Mouse (Mus musculus) embryo, embryonic 9.5 days (tissue): ENCODE results near the gene Rgsl1.

Source experiments
- DNase-seq: peaks from one replicate; pipeline ENCODE4 v3.0.0-alpha.2; 2017; ENCODE audit errors: extremely low spot score

Rgsl1 gene

DNA sequence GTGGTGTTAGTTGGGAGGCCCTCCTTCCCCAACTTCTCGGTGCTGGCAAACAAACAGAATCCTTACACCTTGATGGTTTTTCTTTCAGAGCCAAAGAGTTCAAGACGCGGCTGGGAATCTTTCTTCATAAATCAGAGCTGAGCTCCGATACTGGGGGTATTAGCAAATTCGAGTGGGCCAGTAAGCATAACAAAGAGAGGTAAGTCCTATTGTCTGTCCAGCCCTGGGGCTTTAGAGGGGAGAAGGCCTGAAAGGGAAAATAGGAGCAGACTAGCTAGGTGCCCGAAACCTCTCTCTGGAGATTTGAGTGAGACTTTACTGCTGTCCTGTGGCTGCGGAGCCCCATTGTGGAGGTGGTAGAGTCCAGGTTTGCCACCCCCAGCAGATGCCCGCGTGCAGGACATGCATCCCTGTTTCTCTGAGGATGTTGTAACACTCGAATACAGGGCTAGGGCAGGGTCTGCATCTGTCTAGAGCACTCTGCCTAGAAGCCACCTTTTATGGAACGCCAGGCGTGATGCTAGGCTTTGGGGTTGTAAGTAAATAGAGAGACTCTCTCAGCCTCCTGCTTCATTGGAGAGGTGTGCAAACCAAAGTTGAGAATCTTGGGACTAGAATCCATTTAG is 103.1 kb downstream of the Rgsl1 start:
- DNase-seq = no peak

DNA sequence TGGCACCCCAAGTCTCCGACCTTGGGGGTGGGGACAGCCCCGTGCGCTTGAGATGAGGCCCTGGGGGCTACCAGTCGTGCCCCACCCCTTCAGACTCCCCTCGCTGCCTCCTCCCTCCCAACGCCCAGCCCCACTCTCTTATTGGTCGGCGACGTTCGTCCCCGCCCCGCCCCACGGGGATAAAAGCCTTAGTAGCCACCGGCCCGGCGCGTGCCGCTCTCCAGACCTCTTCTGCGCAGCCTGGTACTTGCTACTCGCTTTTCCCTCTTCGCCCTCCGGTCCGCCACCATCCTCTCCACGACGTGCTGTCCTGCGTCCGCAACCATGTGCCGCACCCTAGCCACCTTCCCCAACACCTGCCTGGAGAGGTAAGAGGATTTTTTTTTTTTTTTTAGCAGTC is 103.8 kb downstream of the Rgsl1 start, which contains the start of gene Rgs16:
Gene Rgs16 (plus strand): TSS at position 205 of the 400 bp plus-strand sequence.
- peak; percentile 79 for DNase-seq

DNA sequence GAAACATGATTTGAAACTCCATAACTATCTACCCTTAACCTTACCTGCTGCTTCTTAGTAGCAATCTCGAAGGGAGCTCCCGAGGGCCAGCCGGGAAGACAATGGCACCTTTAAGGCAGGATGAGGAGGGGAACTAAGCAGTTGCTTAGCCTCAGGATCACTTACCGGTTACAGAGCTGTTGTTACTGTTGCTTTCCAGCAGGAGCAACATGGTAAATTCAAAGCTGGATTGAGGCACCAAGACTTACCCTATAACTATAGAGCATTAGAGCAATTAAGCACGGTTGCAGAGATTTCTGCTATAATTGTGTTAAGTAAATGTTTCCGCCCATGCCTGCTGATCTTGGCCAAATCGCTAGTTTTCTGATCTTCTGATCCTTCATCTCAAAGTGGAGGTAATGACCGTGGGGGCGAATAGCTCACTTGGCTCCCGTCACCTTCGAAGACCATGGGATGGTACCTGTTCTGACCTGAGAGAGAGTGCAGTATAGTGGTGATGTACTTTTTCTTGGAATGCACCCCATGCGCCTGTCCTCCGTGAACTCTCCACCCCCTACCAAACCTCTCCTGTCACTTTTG is 104.4 kb downstream of the Rgsl1 start:
- DNase-seq = no peak

DNA sequence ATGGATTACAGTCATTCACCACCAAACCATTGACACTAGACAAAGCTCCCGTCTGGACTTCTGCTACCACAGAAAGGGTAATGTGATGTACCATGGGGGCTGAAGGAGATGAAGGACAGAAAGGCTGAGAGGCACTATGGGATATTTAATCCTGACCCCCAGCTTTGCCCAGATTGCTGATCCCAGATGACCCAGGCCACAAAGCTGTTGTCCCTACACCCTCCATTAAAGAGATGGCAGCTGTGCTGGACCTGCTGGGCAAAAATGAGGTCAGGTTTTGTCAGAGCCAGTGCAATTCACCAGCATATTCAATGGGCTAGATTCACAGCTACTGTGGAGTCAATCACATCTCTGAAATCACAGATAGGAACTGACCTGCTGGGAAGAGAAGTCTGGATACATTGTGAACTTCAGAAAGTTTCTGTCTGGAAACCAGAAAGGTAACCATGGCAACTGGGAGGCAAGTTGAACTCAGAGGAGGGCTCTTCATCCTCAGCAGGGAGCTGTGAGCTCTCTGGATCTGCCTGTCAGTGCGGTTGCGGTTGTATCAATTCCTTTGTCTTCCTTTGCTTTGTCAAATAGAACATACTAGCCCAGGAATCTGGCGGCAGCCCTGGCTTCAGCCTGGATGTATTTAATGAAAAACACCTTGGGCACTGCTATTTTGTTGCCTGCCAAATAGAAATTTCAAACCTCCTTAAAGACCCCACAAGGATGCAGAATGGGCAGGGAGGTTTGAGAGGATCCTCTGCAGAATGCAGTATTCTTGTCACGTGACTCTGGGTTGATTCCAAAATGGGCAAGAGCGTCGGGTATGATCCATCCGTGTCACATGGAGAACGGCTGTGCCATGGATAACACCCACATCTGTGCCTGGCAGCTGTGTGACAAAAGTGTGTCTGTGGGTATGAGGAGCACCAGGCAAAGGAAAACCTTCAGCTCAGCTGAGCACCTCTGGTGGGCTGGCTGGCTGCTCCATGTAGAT is 106.5 kb downstream of the Rgsl1 start:
- DNase-seq = no peak

- DNase-seq = no peak
These were observed 107.8 kb downstream of the Rgsl1 start for GRCm38 (mm10) chr1:153736096-153736495.

DNA sequence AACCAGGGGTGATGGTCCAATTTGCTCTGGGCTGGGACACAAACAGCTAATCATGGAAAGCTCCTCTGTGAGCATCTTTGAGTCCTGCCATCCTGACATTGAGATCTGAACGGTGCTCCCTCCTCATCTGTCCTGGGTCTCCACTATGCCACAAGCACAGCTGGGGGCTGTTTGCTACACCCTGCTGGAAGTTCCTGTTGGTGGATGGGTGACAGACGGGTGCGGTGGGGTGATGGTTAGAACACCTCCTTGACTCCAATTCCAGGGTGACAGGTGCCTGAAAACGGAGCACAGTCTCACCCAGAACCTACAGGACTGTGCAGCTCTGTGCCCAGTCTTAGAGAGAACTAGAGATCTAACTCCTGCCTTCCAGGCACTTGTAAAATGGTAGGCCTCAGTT is 109.1 kb downstream of the Rgsl1 start:
- DNase-seq = no peak

- no peak for DNase-seq
These were observed 110.8 kb downstream of the Rgsl1 start for GRCm38 (mm10) chr1:153733181-153733580.

GRCm38 (mm10) chr1:153730671-153731070 is 113.3 kb downstream of the Rgsl1 start:
- no peak for DNase-seq

DNA sequence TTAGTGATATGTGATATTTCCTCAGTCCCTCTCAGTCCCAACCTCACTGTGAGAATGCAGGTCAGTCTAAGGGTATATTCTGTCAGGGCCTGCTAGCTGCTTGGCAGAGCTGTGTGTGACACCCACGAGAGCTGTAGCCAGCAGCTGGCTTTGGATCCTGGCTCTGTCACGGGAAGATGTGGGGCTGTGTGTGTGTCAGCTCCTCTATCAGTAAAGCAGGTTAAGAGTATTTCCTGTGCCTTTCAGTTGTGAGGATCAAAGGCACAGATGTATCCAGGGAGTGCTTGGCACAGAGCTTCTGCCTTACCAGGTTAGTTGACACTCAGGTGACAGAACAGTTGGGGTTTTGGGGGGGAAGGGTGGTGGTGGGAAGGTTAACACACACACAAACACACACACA is 114.1 kb downstream of the Rgsl1 start:
- DNase-seq = no peak
